Mouse (Mus musculus): Measurements from ENCODE around the gene Gm11549. TPM values are rescaled to one million over a fixed set of nuclear protein-coding genes. Genes with fewer than 3 reads are reported as not detected.

Gene Gm11549
- polyA plus RNA-seq, 1 experiment = 0.30 TPM

- TF ChIP-seq POLR2A (IDR thresholded peaks at IDR 0.05; ENCODE audit: control insufficient read depth, extremely low read depth, insufficient read depth, low read length, poor library complexity) (no peak), CTCF (IDR thresholded peaks at IDR 0.05; ENCODE audit: borderline replicate concordance, control insufficient read depth, extremely low read depth, insufficient read depth, low read length, poor library complexity) (no peak)
- no peak for DNase-seq
- Histone ChIP-seq H3K4me3 (ENCODE audit: control insufficient read depth, insufficient read depth, low read length) (no peak overlapping the region), H3K27me3 (ENCODE audit: control insufficient read depth, insufficient read depth, low read length) (no peaks in the 10 kb centered on the region), H3K27ac (ENCODE audit: control insufficient read depth, insufficient read depth, low read length) (no peak overlapping the region), H3K36me3 (ENCODE audit: control insufficient read depth, insufficient read depth, low read length) (no peaks in the 10 kb centered on the region), H3K4me1 (replicated peaks; ENCODE audit: control insufficient read depth, insufficient read depth, low read length) (peaks cover 6% of the 10 kb centered on the region)
- 93% methylated on average over 2 of the region's 2 CpGs for WGBS
Measured at GRCm38 (mm10) chr3:36480486-36480885, 41.1 kb downstream of the Gm11549 start.

GRCm38 (mm10) chr3:36478776-36479175 is 42.8 kb downstream of the Gm11549 start:
- TF ChIP-seq CTCF (IDR thresholded peaks at IDR 0.05; ENCODE audit: borderline replicate concordance, control insufficient read depth, extremely low read depth, insufficient read depth, low read length, poor library complexity) = no peak
- TF ChIP-seq POLR2A (IDR thresholded peaks at IDR 0.05; ENCODE audit: control insufficient read depth, extremely low read depth, insufficient read depth, low read length, poor library complexity) = no peak
- H3K27ac ChIP-seq (ENCODE audit: control insufficient read depth, insufficient read depth, low read length) = no peak overlapping the region
- DNase-seq = no peak
- peaks cover 13% of the 10 kb centered on the region for H3K4me1 ChIP-seq (replicated peaks; ENCODE audit: control insufficient read depth, insufficient read depth, low read length)
- H3K36me3 ChIP-seq (ENCODE audit: control insufficient read depth, insufficient read depth, low read length) = no peaks in the 10 kb centered on the region
- H3K27me3 ChIP-seq (ENCODE audit: control insufficient read depth, insufficient read depth, low read length) = no peaks in the 10 kb centered on the region
- no peak overlapping the region for H3K4me3 ChIP-seq (ENCODE audit: control insufficient read depth, insufficient read depth, low read length)
- 93% methylated on average over 8 of the region's 8 CpGs for WGBS

DNA sequence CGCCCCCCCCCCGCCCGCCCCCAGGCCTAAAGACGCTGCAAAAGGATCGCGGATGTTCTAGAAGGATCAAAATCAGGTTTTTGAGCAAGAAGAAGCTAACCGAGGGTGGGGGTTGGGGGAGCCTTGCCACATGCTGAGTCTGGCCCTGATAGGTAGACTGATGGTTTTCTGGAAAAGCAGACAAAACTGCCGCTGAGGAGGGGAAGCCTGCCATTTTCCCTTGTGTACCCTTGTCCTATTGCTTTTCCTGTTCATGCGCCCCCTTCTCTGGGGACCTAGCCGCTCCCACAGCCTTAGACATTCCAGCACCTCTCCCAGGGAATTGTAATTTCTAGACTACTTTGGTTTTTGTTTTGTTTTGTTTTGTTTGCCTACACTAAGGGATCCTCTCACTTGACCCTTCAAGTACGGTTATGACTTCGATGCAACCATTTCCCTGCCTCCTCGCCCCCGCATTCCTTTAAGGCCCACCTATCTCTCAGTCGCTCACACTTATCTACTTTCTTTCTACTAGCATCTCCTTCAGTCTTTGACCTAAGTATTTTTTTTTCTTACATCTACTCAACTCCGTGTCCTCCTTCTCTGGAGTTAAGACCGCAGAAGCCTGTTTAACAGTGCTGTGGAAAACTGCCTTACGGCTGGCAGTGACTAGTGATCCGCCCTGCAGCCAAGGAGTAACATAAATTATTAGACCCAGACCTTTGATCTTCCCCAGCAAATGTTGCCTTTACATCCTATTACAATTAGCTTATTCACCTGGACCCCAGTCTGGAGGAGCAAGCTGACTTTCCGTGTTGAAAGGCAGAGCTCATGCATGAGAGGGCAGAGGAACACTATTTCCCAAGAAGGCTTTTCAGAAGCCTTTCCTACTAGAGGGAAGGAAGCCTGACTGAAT is 45.1 kb downstream of the Gm11549 start:
- WGBS = 53% methylated on average over 20 of the region's 20 CpGs
- Histone ChIP-seq H3K4me1 (replicated peaks; ENCODE audit: control insufficient read depth, insufficient read depth, low read length) (peaks cover 13% of the 10 kb centered on the region), H3K36me3 (ENCODE audit: control insufficient read depth, insufficient read depth, low read length) (no peaks in the 10 kb centered on the region), H3K27me3 (ENCODE audit: control insufficient read depth, insufficient read depth, low read length) (no peaks in the 10 kb centered on the region), H3K27ac (ENCODE audit: control insufficient read depth, insufficient read depth, low read length) (peak overlapping the region; percentile 93), H3K4me3 (ENCODE audit: control insufficient read depth, insufficient read depth, low read length) (peak overlapping the region; percentile 74)
- no peak for TF ChIP-seq CTCF (IDR thresholded peaks at IDR 0.05; ENCODE audit: borderline replicate concordance, control insufficient read depth, extremely low read depth, insufficient read depth, low read length, poor library complexity)
- TF ChIP-seq POLR2A (IDR thresholded peaks at IDR 0.05; ENCODE audit: control insufficient read depth, extremely low read depth, insufficient read depth, low read length, poor library complexity) = no peak
- DNase-seq = no peak

DNA sequence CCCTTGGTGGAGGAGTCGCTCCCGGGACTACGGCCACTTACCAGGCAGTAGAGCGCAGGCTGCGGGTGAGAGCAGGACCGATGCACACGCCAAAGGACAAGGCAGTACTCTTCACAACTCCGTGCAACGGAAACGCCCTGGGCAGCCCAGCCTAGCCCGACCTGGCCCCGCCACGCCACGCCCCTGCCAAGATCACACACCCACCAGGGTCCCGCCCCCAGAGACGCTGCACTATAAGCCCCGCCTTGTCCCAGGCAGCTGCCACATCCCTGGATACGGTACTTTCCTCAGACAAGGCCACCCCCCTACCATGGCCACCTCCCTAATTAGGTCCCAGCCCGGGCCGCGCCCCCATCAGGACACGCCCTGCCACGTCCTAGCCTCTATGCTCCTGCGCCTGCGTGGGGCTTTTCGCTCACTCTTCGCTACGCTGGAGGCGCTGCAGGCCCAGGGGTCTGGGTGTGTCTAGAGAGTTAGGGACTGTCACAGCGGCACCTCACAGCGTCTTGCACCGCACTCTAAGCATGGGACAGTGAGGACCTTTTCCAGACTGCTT is 46.0 kb downstream of the Gm11549 start, which contains the start of the genes Anxa5 and 1810062G17Rik:
TSS of gene Anxa5 (minus strand) at position 363 of the 556 bp plus-strand sequence.
TSS of gene 1810062G17Rik (plus strand) at position 406 of the 556 bp plus-strand sequence.
- under 1% methylated on average over 32 of the region's 32 CpGs for WGBS
- TF ChIP-seq POLR2A (IDR thresholded peaks at IDR 0.05; ENCODE audit: control insufficient read depth, extremely low read depth, insufficient read depth, low read length, poor library complexity) = peak; percentile 78
- TF ChIP-seq CTCF (IDR thresholded peaks at IDR 0.05; ENCODE audit: borderline replicate concordance, control insufficient read depth, extremely low read depth, insufficient read depth, low read length, poor library complexity) = peak; percentile 65; the same call in 1 of the 2 replicates

GRCm38 (mm10) chr3:36474938-36475483 is 46.6 kb downstream of the Gm11549 start:
- TF ChIP-seq POLR2A (IDR thresholded peaks at IDR 0.05; ENCODE audit: control insufficient read depth, extremely low read depth, insufficient read depth, low read length, poor library complexity) = no peak
- TF ChIP-seq CTCF (IDR thresholded peaks at IDR 0.05; ENCODE audit: borderline replicate concordance, control insufficient read depth, extremely low read depth, insufficient read depth, low read length, poor library complexity) = no peak
- no peak for DNase-seq
- Histone ChIP-seq H3K27ac (ENCODE audit: control insufficient read depth, insufficient read depth, low read length) (peak overlapping the region; percentile 45), H3K4me3 (ENCODE audit: control insufficient read depth, insufficient read depth, low read length) (peak overlapping the region; percentile 74), H3K4me1 (replicated peaks; ENCODE audit: control insufficient read depth, insufficient read depth, low read length) (peaks cover 13% of the 10 kb centered on the region), H3K36me3 (ENCODE audit: control insufficient read depth, insufficient read depth, low read length) (no peaks in the 10 kb centered on the region), H3K27me3 (ENCODE audit: control insufficient read depth, insufficient read depth, low read length) (no peaks in the 10 kb centered on the region)
- under 1% methylated on average over 24 of the region's 24 CpGs for WGBS

More for the DNA sequence above, 46.0 kb downstream of the Gm11549 start, which contains the start of the genes Anxa5 and 1810062G17Rik:
- H3K36me3 ChIP-seq (ENCODE audit: control insufficient read depth, insufficient read depth, low read length) = no peaks in the 10 kb centered on the region
- peaks cover 13% of the 10 kb centered on the region for H3K4me1 ChIP-seq (replicated peaks; ENCODE audit: control insufficient read depth, insufficient read depth, low read length)
- peak within 1 kb of the TSS; percentile 93 for H3K27ac ChIP-seq (ENCODE audit: control insufficient read depth, insufficient read depth, low read length)
- peak; percentile 94 for DNase-seq
- H3K4me3 ChIP-seq (ENCODE audit: control insufficient read depth, insufficient read depth, low read length) = peak within 1 kb of the TSS; percentile 74
- H3K27me3 ChIP-seq (ENCODE audit: control insufficient read depth, insufficient read depth, low read length) = no peaks in the 10 kb centered on the region

DNA sequence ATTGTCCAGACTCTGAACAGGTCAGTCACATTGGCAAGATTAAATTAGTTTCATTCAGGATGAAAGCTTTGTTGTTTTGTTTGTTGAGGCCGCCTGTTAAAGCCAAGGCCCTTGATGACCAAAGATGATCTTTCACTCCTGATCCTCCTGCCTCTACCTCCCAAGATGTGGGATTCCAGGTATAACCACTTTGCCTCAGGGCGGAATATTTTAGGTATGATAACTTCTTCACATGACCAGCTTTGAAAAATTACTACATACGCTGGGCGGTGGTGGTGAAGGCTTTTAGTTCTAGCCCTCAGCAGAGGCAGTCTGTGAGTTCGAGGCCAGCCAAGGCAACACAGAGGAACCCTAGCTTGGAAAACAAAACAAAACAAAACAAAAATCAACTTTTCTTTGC is 47.2 kb downstream of the Gm11549 start:
- no peak for DNase-seq
- no peak for TF ChIP-seq POLR2A (IDR thresholded peaks at IDR 0.05; ENCODE audit: control insufficient read depth, extremely low read depth, insufficient read depth, low read length, poor library complexity)
- no peak for TF ChIP-seq CTCF (IDR thresholded peaks at IDR 0.05; ENCODE audit: borderline replicate concordance, control insufficient read depth, extremely low read depth, insufficient read depth, low read length, poor library complexity)
- Histone ChIP-seq H3K4me1 (replicated peaks; ENCODE audit: control insufficient read depth, insufficient read depth, low read length) (peaks cover 13% of the 10 kb centered on the region), H3K4me3 (ENCODE audit: control insufficient read depth, insufficient read depth, low read length) (no peak overlapping the region), H3K27me3 (ENCODE audit: control insufficient read depth, insufficient read depth, low read length) (no peaks in the 10 kb centered on the region), H3K27ac (ENCODE audit: control insufficient read depth, insufficient read depth, low read length) (no peak overlapping the region), H3K36me3 (ENCODE audit: control insufficient read depth, insufficient read depth, low read length) (no peaks in the 10 kb centered on the region)
- WGBS = 94% methylated on average over 5 of the region's 5 CpGs

Data from thymus, adult 2 months (tissue).